Mouse (Mus musculus) kidney, embryonic 16.5 days (tissue): ENCODE measurements at regions not wholly inside any gene's neighbourhood (a gene's known extent, or its start where the extent isn't known, plus 50 kb on each side); places are given as distances from the start of the nearest gene placed in this dataset.

Experiments
- ATAC-seq: fragments of 200-750 bp; cut with Nextera tagmentation; 2 replicates; pipeline ENCODE4 v1.8.0; 2017; ENCODE audit warnings: moderate TSS enrichment; ENCODE audit not compliant: low FRiP score, low TSS enrichment
- H3K27ac ChIP-seq: fragments of 300-500 bp; sonication (generic); 2 replicates; pipeline ENCODE4 v1.5.1; 2014; ENCODE audit warnings: low read length
- H3K27me3 ChIP-seq: fragments of 300-500 bp; sonication (generic); 2 replicates; pipeline ENCODE4 v1.6.1; 2014; ENCODE audit warnings: low read length, control low read depth, mixed read lengths; ENCODE audit not compliant: insufficient read depth
- H3K36me3 ChIP-seq: fragments of 300-500 bp; sonication (generic); 2 replicates; pipeline ENCODE4 v1.6.1; 2014; ENCODE audit warnings: low read length, control low read depth, mixed read lengths; ENCODE audit not compliant: insufficient read depth
- H3K4me1 ChIP-seq: fragments of 300-500 bp; sonication (generic); 2 replicates; pipeline ENCODE4 v1.6.1; 2014; ENCODE audit warnings: low read length, control low read depth, mixed read lengths; ENCODE audit not compliant: insufficient read depth
- H3K4me2 ChIP-seq: fragments of 300-500 bp; sonication (generic); replicated peaks from 2 replicates; pipeline ENCODE4 v1.6.1; 2014; ENCODE audit warnings: low read depth, low read length
- H3K4me3 ChIP-seq: fragments of 300-500 bp; sonication (generic); 2 replicates; pipeline ENCODE4 v1.5.1; 2014; ENCODE audit warnings: mild to moderate bottlenecking, low read length
- H3K9ac ChIP-seq: fragments of 300-500 bp; sonication (generic); replicated peaks from 2 replicates; pipeline ENCODE4 v1.6.1; 2014; ENCODE audit warnings: low read length
- H3K9me3 ChIP-seq: fragments of 300-500 bp; sonication (generic); 2 replicates; pipeline ENCODE4 v1.6.1; 2016; ENCODE audit warnings: low read length, control low read depth
- WGBS: fragments of 180-500 bp; shearing (Covaris S2); extraction: QIAGEN DNeasy Blood & Tissue Kit; methylation state at CpG from one replicate; pipeline ENCODE4 v1.1.7; 2014; 5-methylcytosine and 5-hydroxymethylcytosine counted together

DNA sequence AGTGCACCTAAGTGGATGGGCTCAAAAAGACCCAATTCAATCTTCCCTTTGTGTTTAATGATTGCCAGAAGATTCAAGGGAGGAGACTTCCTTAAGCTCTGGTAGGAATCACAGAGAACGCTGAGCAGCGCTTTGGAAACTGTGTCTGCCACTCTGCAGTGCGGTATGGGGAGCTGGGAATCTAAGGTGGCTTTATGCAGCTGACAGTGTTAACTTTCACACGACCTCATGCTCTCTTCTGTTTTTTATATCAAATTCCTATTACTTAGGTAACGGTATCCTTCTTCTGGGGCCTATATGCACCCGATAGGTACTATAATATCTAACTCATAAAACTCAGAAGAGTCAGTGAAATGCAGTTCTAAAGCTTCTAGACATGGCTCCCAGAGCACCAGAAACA lies 163.5 kb upstream of the Rnaseh2b start:
- Histone ChIP-seq H3K36me3 (no peaks in the 10 kb centered on the region), H3K4me2 (no peak overlapping the region), H3K27me3 (no peaks in the 10 kb centered on the region), H3K4me1 (peaks cover 6% of the 10 kb centered on the region; the same call in 1 of the 2 replicates), H3K9me3 (no peaks in the 10 kb centered on the region), H3K27ac (no peak overlapping the region), H3K4me3 (no peak overlapping the region), H3K9ac (no peak overlapping the region)
- 78% methylated on average over 6 of the region's 6 CpGs for WGBS
- no peak for ATAC-seq

DNA sequence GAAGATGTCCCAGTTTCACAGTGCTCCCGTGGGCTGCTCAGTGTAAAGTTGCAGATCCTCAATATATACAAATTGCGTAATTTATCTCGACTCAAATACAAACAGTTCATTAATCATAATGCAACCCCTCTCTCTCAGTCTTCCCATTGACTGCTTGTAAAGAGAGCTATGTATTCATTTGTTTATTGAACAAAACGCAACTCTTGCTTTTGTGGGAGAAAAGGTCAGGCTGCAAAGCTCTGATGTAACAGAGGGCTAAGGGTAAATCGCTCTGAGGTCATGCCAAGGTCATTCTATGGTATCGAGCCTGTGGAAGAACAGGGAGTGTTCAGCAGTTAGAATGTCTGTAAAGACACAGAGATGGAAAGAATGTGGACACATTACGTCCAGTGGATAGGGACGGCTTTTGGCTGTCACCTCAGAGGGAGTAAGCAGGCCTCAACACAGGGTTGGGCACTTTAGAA lies 160.0 kb upstream of the Rnaseh2b start:
- no peak overlapping the region for H3K9ac ChIP-seq
- H3K4me3 ChIP-seq: no peak overlapping the region
- H3K9me3 ChIP-seq: peaks cover 12% of the 10 kb centered on the region
- peaks cover 6% of the 10 kb centered on the region; the same call in 1 of the 2 replicates for H3K4me1 ChIP-seq
- H3K27me3 ChIP-seq: no peaks in the 10 kb centered on the region
- H3K4me2 ChIP-seq: no peak overlapping the region
- whole genome bisulfite sequencing: 61% methylated on average over 8 of the region's 8 CpGs
- no peak for ATAC-seq
- no peaks in the 10 kb centered on the region for H3K36me3 ChIP-seq
- no peak overlapping the region for H3K27ac ChIP-seq

GRCm38 (mm10) chr14:62137981-62138380 lies 154.4 kb upstream of the Rnaseh2b start:
- H3K9me3 ChIP-seq: peaks cover 12% of the 10 kb centered on the region
- no peak overlapping the region for H3K4me2 ChIP-seq
- 66% methylated on average over 5 of the region's 5 CpGs for WGBS
- ATAC-seq: no peak
- no peaks in the 10 kb centered on the region for H3K4me1 ChIP-seq
- no peaks in the 10 kb centered on the region for H3K27me3 ChIP-seq
- H3K9ac ChIP-seq: no peak overlapping the region
- H3K27ac ChIP-seq: no peak overlapping the region
- no peaks in the 10 kb centered on the region for H3K36me3 ChIP-seq
- no peak overlapping the region for H3K4me3 ChIP-seq

GRCm38 (mm10) chr14:62144385-62145030 lies 147.9 kb upstream of the Rnaseh2b start:
- Histone ChIP-seq H3K4me2 (peak overlapping the region; percentile 46), H3K9ac (no peak overlapping the region), H3K36me3 (no peaks in the 10 kb centered on the region), H3K4me3 (peak overlapping the region; percentile 23), H3K27ac (peak overlapping the region; percentile 61), H3K4me1 (no peaks in the 10 kb centered on the region), H3K27me3 (no peaks in the 10 kb centered on the region), H3K9me3 (no peaks in the 10 kb centered on the region)
- WGBS: 30% methylated on average over 17 of the region's 17 CpGs
- peak; percentile 90 for ATAC-seq

- Histone ChIP-seq H3K9ac (no peak overlapping the region), H3K4me3 (no peak overlapping the region), H3K4me1 (no peaks in the 10 kb centered on the region), H3K9me3 (no peaks in the 10 kb centered on the region), H3K36me3 (no peaks in the 10 kb centered on the region), H3K27me3 (no peaks in the 10 kb centered on the region), H3K4me2 (no peak overlapping the region), H3K27ac (no peak overlapping the region)
- ATAC-seq: no peak
- WGBS: 50% methylated on average over 7 of the region's 7 CpGs
Observed at GRCm38 (mm10) chr14:62157038-62157716, 135.2 kb upstream of the Rnaseh2b start.

DNA sequence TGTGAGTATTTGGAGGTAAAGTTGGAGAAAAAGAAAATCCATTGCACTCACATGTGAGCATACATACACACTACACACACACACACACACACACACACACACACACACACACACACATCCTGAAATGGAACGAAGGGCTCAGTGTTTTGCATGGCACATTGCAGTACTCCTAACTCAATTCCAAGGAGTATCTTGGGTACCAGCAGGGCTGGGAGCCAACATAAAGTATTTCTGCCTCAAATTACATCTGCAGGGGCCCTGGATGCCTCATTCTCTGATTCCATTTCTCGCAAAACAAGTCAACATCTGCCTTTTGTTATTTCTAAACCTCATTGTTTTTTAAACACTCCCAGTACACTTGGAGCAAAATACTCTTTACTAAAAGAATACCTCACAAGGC lies 132.7 kb upstream of the Rnaseh2b start:
- Histone ChIP-seq H3K9ac (no peak overlapping the region), H3K36me3 (no peaks in the 10 kb centered on the region), H3K4me2 (no peak overlapping the region), H3K27ac (no peak overlapping the region), H3K4me1 (no peaks in the 10 kb centered on the region), H3K27me3 (no peaks in the 10 kb centered on the region), H3K4me3 (no peak overlapping the region), H3K9me3 (no peaks in the 10 kb centered on the region)
- ATAC-seq: no peak
- WGBS: 89% methylated on average over 2 of the region's 2 CpGs

DNA sequence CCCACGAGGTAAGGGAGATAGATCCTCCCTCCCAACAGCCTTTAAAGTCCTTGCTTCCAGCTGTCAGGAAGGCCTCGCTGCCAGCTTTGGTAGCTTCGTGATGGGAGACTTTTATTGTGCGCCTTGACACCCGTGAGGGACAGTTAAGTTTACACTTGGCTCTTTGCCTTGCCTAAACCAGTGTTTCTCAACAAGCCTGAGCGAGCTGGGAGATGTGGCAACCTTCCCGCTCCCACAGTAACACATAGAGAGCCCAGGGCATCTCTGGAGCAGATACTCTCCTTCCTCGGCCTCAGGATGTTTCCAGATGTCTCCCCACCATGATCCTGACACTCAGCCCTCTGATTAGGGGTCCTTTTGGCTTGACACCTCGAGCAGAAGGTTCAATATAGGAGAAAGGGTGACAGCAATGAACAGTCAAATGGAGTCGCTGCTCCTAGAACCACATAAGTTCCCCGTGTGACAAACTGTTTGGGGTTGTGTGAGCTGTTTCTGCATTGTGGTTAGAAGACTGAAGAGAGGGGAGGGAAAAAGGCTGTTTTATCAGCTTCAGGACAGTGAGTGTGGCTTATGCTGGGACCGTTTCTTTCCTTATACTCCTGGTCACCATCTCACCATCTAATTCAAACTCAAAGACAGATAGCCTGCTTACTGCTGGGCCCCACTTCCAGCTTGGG lies 129.1 kb upstream of the Rnaseh2b start:
- H3K4me3 ChIP-seq: no peak overlapping the region
- ATAC-seq: no peak
- no peaks in the 10 kb centered on the region for H3K9me3 ChIP-seq
- H3K4me2 ChIP-seq: no peak overlapping the region
- H3K9ac ChIP-seq: no peak overlapping the region
- 41% methylated on average over 12 of the region's 12 CpGs for WGBS
- H3K4me1 ChIP-seq: no peaks in the 10 kb centered on the region
- no peaks in the 10 kb centered on the region for H3K36me3 ChIP-seq
- no peaks in the 10 kb centered on the region for H3K27me3 ChIP-seq
- no peak overlapping the region for H3K27ac ChIP-seq

DNA sequence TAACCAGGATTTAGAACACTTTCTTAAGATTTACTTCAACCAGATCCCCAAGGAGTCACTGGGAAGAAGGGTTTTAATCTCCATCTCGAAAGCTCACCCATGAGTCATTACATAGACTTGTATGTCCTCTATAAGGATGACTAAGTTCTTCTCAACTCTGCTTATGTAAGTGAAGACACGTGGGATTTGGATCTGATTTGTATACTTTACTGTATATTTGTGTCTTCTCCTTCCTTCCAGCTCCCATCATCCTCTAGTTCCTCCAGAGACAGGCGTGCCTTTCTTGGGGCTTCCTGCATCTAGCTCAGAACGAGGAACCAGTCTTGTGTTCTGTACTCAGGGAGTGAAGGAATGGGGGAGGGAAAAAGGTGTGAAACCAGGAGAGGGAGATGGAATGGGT lies 127.5 kb upstream of the Rnaseh2b start:
- H3K9me3 ChIP-seq: no peaks in the 10 kb centered on the region
- H3K36me3 ChIP-seq: no peaks in the 10 kb centered on the region
- no peak overlapping the region for H3K27ac ChIP-seq
- H3K4me1 ChIP-seq: no peaks in the 10 kb centered on the region
- H3K9ac ChIP-seq: no peak overlapping the region
- ATAC-seq: no peak
- H3K4me2 ChIP-seq: no peak overlapping the region
- WGBS: 76% methylated on average over 4 of the region's 4 CpGs
- H3K27me3 ChIP-seq: no peaks in the 10 kb centered on the region
- H3K4me3 ChIP-seq: no peak overlapping the region

- 79% methylated on average over 1 of the region's 1 CpGs for WGBS
- Histone ChIP-seq H3K4me2 (no peak overlapping the region), H3K27ac (no peak overlapping the region), H3K4me1 (peaks cover 9% of the 10 kb centered on the region), H3K9ac (no peak overlapping the region), H3K4me3 (no peak overlapping the region), H3K27me3 (no peaks in the 10 kb centered on the region), H3K36me3 (no peaks in the 10 kb centered on the region), H3K9me3 (no peaks in the 10 kb centered on the region)
- ATAC-seq: no peak
Observed at GRCm38 (mm10) chr14:62166006-62166405, 126.4 kb upstream of the Rnaseh2b start.

DNA sequence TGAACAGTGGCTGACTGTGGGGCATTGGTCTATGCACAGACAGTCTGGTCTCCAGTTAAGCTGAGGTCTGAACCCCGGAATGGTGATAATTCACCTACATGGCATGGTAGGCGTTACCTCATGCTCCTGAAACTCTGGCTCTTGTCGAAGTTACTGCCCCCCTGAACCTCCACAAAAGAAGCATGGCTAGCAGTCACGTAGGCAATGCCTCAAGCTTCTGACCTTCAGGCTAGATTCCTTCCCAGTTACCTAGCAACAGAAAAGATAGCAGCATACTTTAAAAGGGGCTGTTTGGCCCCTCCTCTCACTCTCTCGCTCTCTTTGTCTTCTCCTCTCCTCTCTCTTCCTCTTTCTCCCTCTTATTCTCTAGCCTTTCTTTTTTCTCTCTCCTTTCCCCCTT lies 125.8 kb upstream of the Rnaseh2b start:
- Histone ChIP-seq H3K4me1 (peaks cover 10% of the 10 kb centered on the region), H3K27ac (no peak overlapping the region), H3K27me3 (no peaks in the 10 kb centered on the region), H3K4me3 (no peak overlapping the region), H3K36me3 (no peaks in the 10 kb centered on the region), H3K9ac (no peak overlapping the region), H3K4me2 (no peak overlapping the region), H3K9me3 (no peaks in the 10 kb centered on the region)
- ATAC-seq: no peak
- WGBS: 53% methylated on average over 5 of the region's 5 CpGs
